Mouse (Mus musculus): ENCODE measurements around the gene Lyrm4.

DNA sequence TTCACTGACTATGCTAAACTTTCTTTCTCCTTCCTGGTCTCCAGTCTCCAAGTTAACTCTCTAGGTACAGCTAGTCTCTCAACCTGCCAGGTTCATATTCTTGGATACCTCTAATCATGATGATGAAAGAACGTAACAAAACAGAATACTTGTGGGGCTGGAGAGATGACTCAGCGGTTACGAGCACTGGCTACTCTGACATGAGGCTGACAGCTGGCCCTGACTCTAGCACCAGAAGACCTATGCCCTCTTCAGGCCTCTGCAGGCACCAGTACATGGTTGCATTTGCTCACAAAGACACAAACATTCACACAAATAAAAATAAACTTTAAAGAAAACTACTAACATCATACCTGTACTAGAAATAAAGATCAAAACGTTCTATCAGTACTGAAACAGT lies 81.8 kb downstream of the Lyrm4 start:
- TF ChIP-seq CTCF (conservative IDR thresholded peaks at IDR 0.05; ENCODE audit: low read length) (no peak), NANOG (IDR thresholded peaks at IDR 0.05; ENCODE audit: borderline replicate concordance, low read length) (no peak), POU5F1 (IDR thresholded peaks at IDR 0.05; ENCODE audit: borderline replicate concordance, low read length) (no peak)
